Comparison of ENCODE assay signal across 1 mouse cellular context in genomic region chr11:59443102-59443501, GRCm38 (mm10).
TF ChIP-seq lines count a peak whose summit lies in the region.

No protein-coding gene starts in this region.

TF ChIP-seq in MEL, 35 proteins besides CTCF, POLR2A, EP300 and RAD21:
- no peak for TF ChIP-seq ZC3H11A (IDR thresholded peaks at IDR 0.05; ENCODE audit: low read depth, low read length)
- no peak for TF ChIP-seq CHD1 (IDR thresholded peaks at IDR 0.05; ENCODE audit: low read depth, low read length)
- TF ChIP-seq MXI1 (IDR thresholded peaks at IDR 0.05; ENCODE audit: low read depth, low read length): no peak
- peak; percentile 20; the same call in 1 of the 2 replicates for TF ChIP-seq SMC3 (IDR thresholded peaks at IDR 0.05; ENCODE audit: low read depth, low read length)
TF ChIP-seq in MEL: peak in this region for 1.
